Comparison of ENCODE assay signal across 8 mouse cellular contexts in the genomic region with DNA sequence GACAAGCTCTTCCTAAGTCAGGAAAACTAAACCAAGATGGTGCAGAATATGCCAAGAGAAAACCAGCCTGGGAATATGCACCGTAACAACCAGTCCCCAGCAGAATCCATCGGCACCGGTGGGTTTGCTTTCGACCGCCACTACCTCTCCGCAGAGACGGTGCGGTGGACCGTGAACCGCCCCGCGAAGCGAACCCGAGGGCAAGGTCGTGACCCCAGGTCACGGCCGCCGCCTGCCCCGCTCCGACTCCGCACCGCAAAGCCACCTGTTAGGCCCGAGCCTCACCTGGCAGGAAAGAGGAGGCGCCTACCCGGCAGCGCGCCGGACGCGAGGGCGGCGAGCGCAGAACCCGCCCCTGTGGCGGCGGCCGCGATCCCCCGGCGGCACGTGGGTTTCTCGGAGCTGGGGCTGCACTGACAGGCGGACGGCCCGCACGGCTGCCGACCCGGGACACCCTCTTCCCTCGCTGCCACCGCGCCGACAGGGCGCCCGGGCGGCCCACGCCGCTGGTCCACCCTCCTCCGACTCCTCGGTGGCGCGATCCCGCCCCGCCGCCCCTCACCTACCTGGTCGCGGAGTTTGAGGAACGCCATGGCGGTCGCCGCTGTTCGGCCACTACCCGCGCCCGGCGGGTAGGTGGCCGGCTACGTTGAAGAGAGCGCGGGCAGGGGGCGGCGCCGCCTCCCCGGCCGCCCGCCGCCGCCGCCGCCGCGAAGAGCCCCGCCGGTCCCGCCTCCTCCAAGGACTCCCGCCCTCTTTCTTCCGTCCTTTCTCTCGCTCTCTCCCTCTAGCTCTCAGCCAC. TPM values are rescaled to one million over a fixed set of nuclear protein-coding genes. Genes with fewer than 3 reads are reported as not detected.
DNase-seq lines count a peak whose midpoint lies in the region; ATAC-seq and TF ChIP-seq lines count a peak whose summit lies in the region.

No protein-coding gene starts in this region.

- H3K79me2 ChIP-seq in liver, adult 2 months (ENCODE audit: control insufficient read depth, insufficient read depth, low read length) = peaks cover 7% of the 10 kb centered on the region; the same call in 1 of the 2 replicates

- WGBS in embryonic facial prominence, embryonic 12.5 days = under 1% methylated on average over 93 of the region's 97 CpGs
- WGBS in heart, embryonic 10.5 days = under 1% methylated on average over 95 of the region's 97 CpGs
- WGBS in kidney, embryonic 15.5 days = under 1% methylated on average over 80 of the region's 97 CpGs
- WGBS in liver, adult 2 months = under 1% methylated on average over 60 of the region's 97 CpGs

- H3K36me3 ChIP-seq in embryonic facial prominence, embryonic 12.5 days = no peaks in the 10 kb centered on the region
- H3K36me3 ChIP-seq in heart, embryonic 10.5 days = no peaks in the 10 kb centered on the region
- H3K36me3 ChIP-seq in kidney, embryonic 15.5 days = no peaks in the 10 kb centered on the region
- no peaks in the 10 kb centered on the region for H3K36me3 ChIP-seq in liver, adult 2 months (ENCODE audit: control insufficient read depth, insufficient read depth, low read length)

- no peaks in the 10 kb centered on the region for H3K9me3 ChIP-seq in embryonic facial prominence, embryonic 12.5 days
- no peaks in the 10 kb centered on the region for H3K9me3 ChIP-seq in heart, embryonic 10.5 days
- H3K9me3 ChIP-seq in kidney, embryonic 15.5 days (replicated peaks) = no peaks in the 10 kb centered on the region

- no peak for TF ChIP-seq CTCF in liver, adult 2 months (IDR thresholded peaks at IDR 0.05; ENCODE audit: low read depth, low read length)

- TF ChIP-seq POLR2A in liver, adult 2 months (IDR thresholded peaks at IDR 0.05; ENCODE audit: extremely low read depth, insufficient read depth, low read length) = no peak

- H3K4me1 ChIP-seq in embryonic facial prominence, embryonic 12.5 days = no peaks in the 10 kb centered on the region
- peaks cover 5% of the 10 kb centered on the region; the same call in 1 of the 2 replicates for H3K4me1 ChIP-seq in heart, embryonic 10.5 days
- H3K4me1 ChIP-seq in kidney, embryonic 15.5 days = 0 out of 2 replicates have a peak, but pooled peaks cover 6% of the 10 kb centered on the region
- H3K4me1 ChIP-seq in liver, adult 2 months (ENCODE audit: control insufficient read depth, insufficient read depth, low read length) = peaks cover 3% of the 10 kb centered on the region; the same call in 1 of the 2 replicates

- no peaks in the 10 kb centered on the region for H3K27me3 ChIP-seq in embryonic facial prominence, embryonic 12.5 days
- H3K27me3 ChIP-seq in heart, embryonic 10.5 days (ENCODE audit: insufficient read depth, poor library complexity, severe bottlenecking) = no peaks in the 10 kb centered on the region
- no peaks in the 10 kb centered on the region for H3K27me3 ChIP-seq in kidney, embryonic 15.5 days
- H3K27me3 ChIP-seq in liver, adult 2 months (ENCODE audit: control insufficient read depth, insufficient read depth, low read length) = no peaks in the 10 kb centered on the region

- peak overlapping the region; percentile 81 for H3K4me2 ChIP-seq in embryonic facial prominence, embryonic 12.5 days (replicated peaks)
- peak overlapping the region; percentile 92 for H3K4me2 ChIP-seq in kidney, embryonic 15.5 days

- peak overlapping the region; percentile 76 for H3K9ac ChIP-seq in embryonic facial prominence, embryonic 12.5 days
- H3K9ac ChIP-seq in kidney, embryonic 15.5 days = peak overlapping the region; percentile 82
- peak overlapping the region; percentile 92 for H3K9ac ChIP-seq in liver, adult 2 months (ENCODE audit: low read depth, low read length)

- peak overlapping the region; percentile 93 for H3K4me3 ChIP-seq in embryonic facial prominence, embryonic 12.5 days
- H3K4me3 ChIP-seq in heart, embryonic 10.5 days = peak overlapping the region; percentile 85
- H3K4me3 ChIP-seq in kidney, embryonic 15.5 days (replicated peaks) = peak overlapping the region; percentile 96
- peak overlapping the region; percentile 95 for H3K4me3 ChIP-seq in liver, adult 2 months (ENCODE audit: insufficient read depth, low read depth, low read length)

- peak; percentile 51 to 52 for DNase-seq in heart, adult 18-20 months
- no peak for DNase-seq in heart, adult 11 months
- DNase-seq in heart, embryonic 10.5 days (ENCODE audit: low spot score) = peak; percentile 78
- DNase-seq in liver, adult 2 months (ENCODE audit: extremely low read depth, low read depth, low spot score) = peak; percentile 67
- DNase-seq in spleen, postnatal 36 days (ENCODE audit: low spot score in 2 of 2) = peak; percentile 63 to 66

- H3K27ac ChIP-seq in embryonic facial prominence, embryonic 12.5 days = peak overlapping the region; percentile 93
- H3K27ac ChIP-seq in heart, embryonic 10.5 days = peak overlapping the region; percentile 93
- peak overlapping the region; percentile 97 for H3K27ac ChIP-seq in kidney, embryonic 15.5 days
- H3K27ac ChIP-seq in liver, adult 2 months (replicated peaks; ENCODE audit: insufficient read depth, low read depth, low read length) = peak overlapping the region; percentile 83

- peak; percentile 67 for ATAC-seq in embryonic facial prominence, embryonic 12.5 days (ENCODE audit: insufficient number of reproducible peaks, insufficient read depth, low FRiP score, low TSS enrichment)
- peak; percentile 80 for ATAC-seq in kidney, embryonic 15.5 days (replicated peaks; ENCODE audit: low FRiP score)
- peak; percentile 28; the same call in 1 of the 2 replicates for ATAC-seq in monocyte, adult 5-6 weeks (replicated peaks; ENCODE audit: insufficient number of reproducible peaks, low FRiP score, low TSS enrichment, poor library complexity, severe bottlenecking)

RNA-seq across cellular contexts. Expression of gene Ankrd28, which starts 0.5 kb away (rescaled TPM):
- 10 to 100 TPM; 26.1 to 32.4 TPM for total RNA-seq in heart, adult 18-20 months (2021)
- 9.9 and 11.0 TPM in 2 replicates for polyA plus RNA-seq in embryonic facial prominence, embryonic 12.5 days (2016; fragmentation: Nextera tagmentation; extraction: Ambion mirVana)
- polyA plus RNA-seq in heart, embryonic 10.5 days (2016; fragmentation: Nextera tagmentation; extraction: Ambion mirVana) = 7.1 and 7.3 TPM in 2 replicates
- 7.3 and 8.4 TPM in 2 replicates for polyA plus RNA-seq in kidney, embryonic 15.5 days (2015; fragmentation: Nextera tagmentation; extraction: Ambion mirVana)
- 23.1 and 27.7 TPM in 2 replicates for total RNA-seq in liver, adult 2 months (2014; rRNA removed)
- polyA plus RNA-seq in liver, adult 2 months (2012; rRNA removed) = 3.4 and 4.0 TPM in 2 replicates
- 6.5 to 17.1 TPM (median 9.9 TPM) in 3 replicates for total RNA-seq in monocyte, adult 5-6 weeks (2017)

Comparison
In these comparisons a context has a peak if more than half of its experiments do, and no peak if none do; other contexts are left out.
1. ATAC-seq: peak in every context shown above with its lines; median percentile 80 in kidney, embryonic 15.5 days; 67 in embryonic facial prominence, embryonic 12.5 days; 28 in monocyte, adult 5-6 weeks.